Mouse (Mus musculus) lung, adult 2 months (tissue): ENCODE measurements around the gene Kdm8. TPM values are rescaled to one million over a fixed set of nuclear protein-coding genes. Genes with fewer than 3 reads are reported as not detected.

Experiments used
- DNase-seq: peaks from one replicate; pipeline ENCODE4 v3.0.0; 2022
- H3K4me1 ChIP-seq: fragments of 200-500 bp; 2 replicates; pipeline ENCODE4 v1.6.1; 2011; ENCODE audit warnings: low read length; ENCODE audit not compliant: control insufficient read depth, insufficient read depth
- H3K4me3 ChIP-seq: fragments of 200-500 bp; replicated peaks from 2 replicates; pipeline ENCODE3; 2011; ENCODE audit warnings: low read depth, mild to moderate bottlenecking, control low read depth, low read length; ENCODE audit errors: extremely low read depth
- CTCF ChIP-seq: fragments of 200-500 bp; IDR thresholded peaks from 2 replicates; pipeline ENCODE4 v1.5.1; 2011; ENCODE audit warnings: mild to moderate bottlenecking, low read length, control low read depth; ENCODE audit not compliant: insufficient read depth
- POLR2A ChIP-seq: fragments of 200-500 bp; IDR thresholded peaks from 2 replicates; pipeline ENCODE4 v1.6.1; 2011; ENCODE audit warnings: low read depth, mild to moderate bottlenecking, control low read depth, low read length, borderline replicate concordance; ENCODE audit errors: extremely low read depth
- WGBS: fragments of 180-500 bp; shearing (Covaris S2); methylation state at CpG from one replicate; pipeline ENCODE4 v1.1.7; 2018; 5-methylcytosine and 5-hydroxymethylcytosine counted together
- polyA plus RNA-seq: library from polyadenylated mRNA; depleted of rRNA; stranded (reverse); fragments of >200 nt; gene quantifications from 2 replicates; pipeline ENCODE4 v1.2.3, GENCODE M21; 2012

The Kdm8 gene
- polyA plus RNA-seq, 1 experiment: 6.0 TPM

- H3K4me3 ChIP-seq: no peak overlapping the region
- WGBS: 40% methylated on average over 6 of the region's 6 CpGs
- peaks cover 2% of the 10 kb centered on the region; the same call in 1 of the 2 replicates for H3K4me1 ChIP-seq
- no peak for DNase-seq
- TF ChIP-seq POLR2A: no peak
- no peak for TF ChIP-seq CTCF
Observed at GRCm38 (mm10) chr7:125492551-125492950, 48.1 kb downstream of the Kdm8 start.

- Histone ChIP-seq H3K4me1 (0 out of 2 replicates have a peak, but pooled peaks cover 2% of the 10 kb centered on the region), H3K4me3 (no peak overlapping the region)
- WGBS: 54% methylated on average over 6 of the region's 6 CpGs
- no peak for DNase-seq
- TF ChIP-seq POLR2A: no peak
- no peak for TF ChIP-seq CTCF
Observed at GRCm38 (mm10) chr7:125495864-125496440, 51.5 kb downstream of the Kdm8 start.

GRCm38 (mm10) chr7:125499927-125500868, 55.7 kb downstream of the Kdm8 start:
- TF ChIP-seq POLR2A (no peak), CTCF (no peak)

GRCm38 (mm10) chr7:125500879-125501278, 56.4 kb downstream of the Kdm8 start:
- no peak for TF ChIP-seq POLR2A
- no peak for TF ChIP-seq CTCF
- 83% methylated on average over 7 of the region's 7 CpGs for whole genome bisulfite sequencing
- DNase-seq: no peak
- Histone ChIP-seq H3K4me1 (no peaks in the 10 kb centered on the region), H3K4me3 (no peak overlapping the region)

More at GRCm38 (mm10) chr7:125499927-125500868, 55.7 kb downstream of the Kdm8 start:
- WGBS: 66% methylated on average over 13 of the region's 13 CpGs
- Histone ChIP-seq H3K4me3 (no peak overlapping the region), H3K4me1 (no peaks in the 10 kb centered on the region)
- DNase-seq: no peak

GRCm38 (mm10) chr7:125503374-125504092, 59.1 kb downstream of the Kdm8 start:
- Histone ChIP-seq H3K4me1 (no peaks in the 10 kb centered on the region), H3K4me3 (no peak overlapping the region)
- WGBS: 43% methylated on average over 5 of the region's 5 CpGs
- TF ChIP-seq POLR2A (no peak), CTCF (no peak)
- DNase-seq: no peak

- Histone ChIP-seq H3K4me1 (no peaks in the 10 kb centered on the region), H3K4me3 (no peak overlapping the region)
- 95% methylated on average over 5 of the region's 5 CpGs for WGBS
- no peak for TF ChIP-seq CTCF
- no peak for TF ChIP-seq POLR2A
- no peak for DNase-seq
Observed at GRCm38 (mm10) chr7:125504618-125505017, 60.1 kb downstream of the Kdm8 start.

GRCm38 (mm10) chr7:125505568-125505967, 61.1 kb downstream of the Kdm8 start:
- WGBS: 62% methylated on average over 10 of the region's 10 CpGs
- Histone ChIP-seq H3K4me1 (no peaks in the 10 kb centered on the region), H3K4me3 (no peak overlapping the region)
- no peak for TF ChIP-seq CTCF
- TF ChIP-seq POLR2A: no peak
- no peak for DNase-seq

- WGBS: 86% methylated on average over 2 of the region's 2 CpGs
- Histone ChIP-seq H3K4me1 (no peaks in the 10 kb centered on the region), H3K4me3 (no peak overlapping the region)
- DNase-seq: no peak
- no peak for TF ChIP-seq POLR2A
- TF ChIP-seq CTCF: no peak
Observed at GRCm38 (mm10) chr7:125507279-125507678, 62.8 kb downstream of the Kdm8 start.

- 75% methylated on average over 5 of the region's 5 CpGs for WGBS
- no peak overlapping the region for H3K4me3 ChIP-seq
- peaks cover 2% of the 10 kb centered on the region; the same call in 1 of the 2 replicates for H3K4me1 ChIP-seq
- no peak for TF ChIP-seq CTCF
- TF ChIP-seq POLR2A: no peak
- no peak for DNase-seq
Observed at GRCm38 (mm10) chr7:125511432-125511831, 67.0 kb downstream of the Kdm8 start.
